Mouse (Mus musculus): ENCODE measurements around the gene Opn4. TPM values are rescaled to one million over a fixed set of nuclear protein-coding genes. Genes with fewer than 3 reads are reported as not detected.

The Opn4 gene
- total RNA-seq, 2 experiments from 2014 or later = not detected

DNA sequence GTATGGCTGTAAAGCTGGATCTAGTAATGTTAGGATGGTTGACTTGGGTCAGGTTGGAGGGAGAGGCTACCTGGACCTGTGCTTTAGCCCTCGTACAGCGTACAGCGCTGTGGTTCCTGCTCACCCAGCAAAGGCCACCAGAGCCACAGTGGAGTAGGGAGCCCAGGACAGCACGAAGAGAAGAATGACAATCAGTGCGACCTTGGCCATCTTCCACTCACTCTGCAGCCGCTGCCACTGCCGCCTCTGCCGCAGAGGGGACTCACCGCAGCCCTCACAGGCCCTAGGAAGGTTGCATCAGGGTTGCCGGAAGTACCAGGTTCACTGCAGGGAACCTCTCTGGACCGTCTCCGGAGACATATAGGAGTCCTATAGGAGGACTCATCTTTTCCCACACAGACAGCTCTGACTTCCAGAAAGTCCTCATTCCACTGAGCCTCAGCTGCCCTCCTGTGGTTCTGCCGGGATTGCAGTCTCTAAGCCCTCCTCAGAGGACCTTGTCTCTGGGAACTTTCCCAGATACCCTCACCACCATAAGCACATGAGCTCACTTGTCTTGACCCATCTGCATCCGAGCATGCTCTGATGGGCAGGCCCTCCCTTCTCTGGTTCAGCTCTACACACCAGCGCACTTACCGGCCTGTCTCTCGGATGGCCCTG lies 4.2 kb downstream of the Opn4 start:
- intact Hi-C loops (cut with DNase I) = no loop called here
- no peak for DNase-seq (ENCODE audit: low spot score in 2 of 2)

DNA sequence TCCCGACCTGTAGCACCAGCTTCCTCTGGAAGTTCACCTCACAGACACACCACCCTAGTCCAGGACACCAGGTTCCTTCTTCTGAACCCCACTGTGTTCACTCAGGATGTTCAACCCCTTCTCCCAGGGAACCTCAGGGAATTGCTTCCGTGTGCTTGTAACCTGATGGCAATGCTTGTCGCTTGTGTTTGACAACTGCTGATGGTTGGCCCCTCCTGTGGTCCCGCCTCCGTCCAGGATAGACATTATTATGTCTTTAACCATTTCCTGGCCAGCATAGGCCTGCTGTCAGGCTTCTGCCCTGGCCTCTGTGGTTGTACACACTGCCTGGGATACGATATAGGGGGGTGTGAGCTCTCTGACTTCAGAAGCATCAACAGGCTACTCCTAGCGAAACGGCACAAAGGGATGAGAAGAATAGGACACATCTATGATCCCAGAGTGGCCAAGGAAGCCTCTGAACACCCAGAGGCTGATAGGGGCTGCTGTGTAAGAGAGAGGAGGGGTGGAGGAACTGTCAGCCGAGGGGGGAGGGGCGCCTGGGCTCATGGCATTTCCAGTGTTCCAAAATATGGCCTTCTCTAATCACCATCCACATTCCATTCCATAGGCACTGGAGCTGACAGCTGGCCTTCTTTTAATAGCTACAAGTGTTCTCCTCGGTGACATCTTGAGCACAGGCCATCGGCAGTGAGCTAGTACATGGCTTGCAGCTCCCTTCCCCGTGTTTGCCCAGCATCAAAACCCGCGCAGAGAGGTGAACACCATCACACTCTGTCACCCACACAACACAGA lies 8.0 kb downstream of the Opn4 start:
- intact Hi-C loops (cut with DNase I) = no loop called here
- DNase-seq (ENCODE audit: low spot score in 2 of 2) = no peak

DNA sequence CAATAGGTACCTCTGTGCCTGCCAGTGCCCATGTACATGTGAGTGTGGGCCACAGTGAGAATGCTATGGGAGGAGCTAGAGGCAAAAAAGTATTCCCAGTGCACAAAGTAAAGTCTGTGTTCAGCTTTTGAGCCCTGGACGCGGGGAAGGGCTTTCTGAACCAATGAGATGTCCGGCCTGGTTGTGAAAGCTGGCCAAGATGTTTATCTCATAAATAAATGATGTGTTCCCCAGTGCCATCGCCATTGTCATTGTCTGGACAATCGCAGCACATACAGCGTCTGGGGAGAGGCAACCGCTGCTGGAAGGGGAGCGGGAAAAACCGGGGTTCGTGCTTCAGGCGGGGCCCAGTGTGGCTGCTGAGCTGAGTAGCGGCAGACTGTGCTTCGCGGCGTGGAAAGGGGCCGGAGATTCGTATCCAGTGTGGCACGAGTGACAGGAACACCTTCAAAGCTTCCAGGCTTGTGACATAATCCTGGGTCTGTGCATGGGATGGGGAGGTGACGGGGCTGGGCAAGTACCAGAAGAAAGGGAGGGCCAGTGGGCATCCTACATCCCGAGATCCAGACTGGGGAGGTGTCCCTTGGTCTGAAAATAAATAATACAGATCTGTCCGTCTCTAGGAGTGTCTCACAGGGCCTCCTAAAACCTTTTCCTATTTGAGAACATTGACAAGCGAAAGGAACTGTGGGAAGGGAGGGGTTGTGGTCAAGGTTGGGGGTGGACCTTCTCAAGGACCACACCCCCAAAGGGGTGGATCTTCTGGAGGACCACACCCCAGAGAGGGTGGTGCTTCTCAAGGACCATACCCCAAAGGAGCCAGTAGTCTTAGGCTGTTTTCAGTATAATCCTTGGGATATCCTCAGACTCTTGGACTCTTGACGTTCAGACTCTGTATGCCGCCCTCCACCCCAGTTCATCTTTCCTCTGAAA lies 8.9 kb downstream of the Opn4 start:
- intact Hi-C loops (cut with DNase I) = no loop called here
- DNase-seq (ENCODE audit: low spot score in 2 of 2) = peak in 1 of 2 experiments; percentile 8

DNA sequence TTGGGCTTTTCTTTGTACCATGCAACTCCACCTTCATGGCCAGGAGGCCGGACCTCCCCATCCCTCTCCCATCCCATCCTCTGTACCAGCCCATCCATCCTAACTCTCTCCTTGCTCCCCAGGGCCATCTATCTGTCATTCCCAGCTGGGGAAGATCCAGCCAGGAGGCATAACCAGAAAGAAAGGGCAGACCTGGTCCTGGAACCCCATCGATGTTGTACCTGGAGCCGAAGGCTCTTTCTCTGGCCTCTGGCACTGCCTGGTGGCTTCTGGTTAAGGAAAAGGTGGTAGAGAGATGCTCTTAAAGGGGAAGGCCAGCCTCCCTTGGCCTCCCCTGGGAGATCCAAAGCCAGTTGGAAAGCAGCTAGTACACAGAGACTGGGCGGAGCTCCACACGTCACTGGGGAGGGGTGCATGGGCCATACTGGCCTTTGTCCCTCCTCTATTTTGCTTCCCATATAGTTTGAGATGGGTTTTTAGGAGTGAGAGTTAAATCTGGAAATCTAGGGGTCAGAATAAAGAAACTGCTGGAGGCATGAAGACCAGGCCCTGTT lies 9.8 kb downstream of the Opn4 start:
- peak in 1 of 2 experiments; percentile 9 for DNase-seq (ENCODE audit: low spot score in 2 of 2)
- intact Hi-C loops (cut with DNase I) = no loop called here

DNA sequence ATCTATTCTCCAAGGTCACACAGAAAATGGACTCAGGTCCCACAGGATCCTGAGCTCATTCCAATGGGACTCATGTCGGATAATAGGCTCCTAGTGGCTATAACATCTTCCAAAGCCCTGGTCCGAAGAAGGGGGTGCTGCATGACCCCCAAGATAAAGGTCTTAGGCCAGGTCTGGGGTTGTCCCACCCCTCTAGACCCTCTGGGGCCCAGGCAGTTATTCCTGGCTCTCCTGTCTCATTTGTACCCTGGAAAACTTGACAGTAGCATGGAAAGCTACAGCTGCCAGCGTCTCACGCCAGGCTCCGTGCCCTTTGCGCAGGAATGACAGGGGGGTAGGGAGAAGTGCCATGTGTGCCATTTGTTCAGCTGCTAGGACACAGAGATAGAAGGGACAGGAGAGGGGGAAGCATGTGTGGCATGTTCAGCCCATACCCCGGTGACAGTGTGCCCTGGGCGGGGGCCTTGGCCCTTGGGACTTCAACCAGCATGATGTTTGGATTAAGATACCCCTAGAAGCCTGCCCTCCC lies 10.7 kb downstream of the Opn4 start:
- no peak for DNase-seq (ENCODE audit: low spot score in 2 of 2)
- intact Hi-C loops (cut with DNase I) = no loop called here

DNA sequence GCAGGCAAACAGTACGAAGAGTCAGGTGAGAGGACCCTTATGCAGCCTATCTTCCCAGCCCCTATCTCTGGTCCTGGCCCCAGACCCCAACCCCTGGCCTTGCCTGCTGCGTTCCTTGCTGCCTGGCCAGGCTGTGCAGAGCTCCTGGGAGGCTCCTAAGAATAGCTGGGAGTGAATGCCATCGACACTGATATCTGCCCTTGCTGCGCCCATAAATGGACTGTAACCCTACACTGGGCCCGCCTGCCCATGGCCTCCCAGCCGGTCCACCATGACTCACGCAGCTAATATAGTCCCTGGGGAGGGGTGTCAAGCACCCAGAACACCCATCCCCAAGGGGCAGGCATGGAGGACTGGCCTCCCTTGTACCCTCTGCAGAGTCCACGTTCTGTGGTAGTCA lies 11.4 kb downstream of the Opn4 start, which contains the start of gene Ldb3:
TSS of gene Ldb3 (minus strand) at position 185 of the 400 bp plus-strand sequence.
- DNase-seq (ENCODE audit: low spot score in 2 of 2) = no peak
- intact Hi-C loops (cut with DNase I) = no loop called here

DNA sequence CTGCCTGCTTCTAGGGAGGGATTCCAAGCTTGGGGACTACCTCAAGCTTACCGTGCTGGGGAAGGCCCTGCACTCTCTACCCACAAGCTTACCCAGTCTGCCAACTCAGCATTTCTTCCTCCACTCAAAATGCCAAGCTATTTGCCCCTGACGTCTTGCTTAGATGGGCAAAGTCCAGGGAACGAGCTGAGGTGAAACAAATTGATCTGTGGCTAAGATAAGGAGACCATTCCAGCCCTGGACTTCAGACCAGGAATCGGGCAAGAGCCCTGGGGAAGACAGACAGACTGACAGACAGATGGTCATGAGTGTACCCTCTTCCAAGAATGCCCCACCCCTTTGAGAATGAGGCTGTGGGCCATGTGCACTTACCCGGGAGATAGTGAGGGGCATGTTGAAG lies 11.9 kb downstream of the Opn4 start:
- no peak for DNase-seq (ENCODE audit: low spot score in 2 of 2)
- intact Hi-C loops (cut with DNase I) = no loop called here

DNA sequence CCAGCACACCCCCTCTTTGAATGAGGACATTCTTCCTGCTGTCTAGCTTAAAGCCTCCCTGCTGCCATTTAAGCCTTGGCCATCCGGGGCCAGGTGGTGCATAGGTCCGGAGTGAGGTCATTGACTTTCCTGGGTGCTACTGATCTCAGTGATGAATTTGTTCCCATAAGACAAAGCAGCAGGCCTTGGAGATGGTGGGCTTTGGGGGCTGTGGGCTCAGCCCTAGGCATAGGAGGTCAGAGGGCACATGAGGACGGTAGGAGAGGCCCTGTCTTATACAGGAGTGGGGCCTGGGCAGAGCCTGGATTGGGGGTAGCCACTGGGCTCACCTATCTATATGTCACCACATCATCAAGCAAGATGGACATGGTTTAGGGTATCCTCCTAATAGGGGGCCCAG lies 13.1 kb downstream of the Opn4 start:
- intact Hi-C loops (cut with DNase I) = no loop called here

DNA sequence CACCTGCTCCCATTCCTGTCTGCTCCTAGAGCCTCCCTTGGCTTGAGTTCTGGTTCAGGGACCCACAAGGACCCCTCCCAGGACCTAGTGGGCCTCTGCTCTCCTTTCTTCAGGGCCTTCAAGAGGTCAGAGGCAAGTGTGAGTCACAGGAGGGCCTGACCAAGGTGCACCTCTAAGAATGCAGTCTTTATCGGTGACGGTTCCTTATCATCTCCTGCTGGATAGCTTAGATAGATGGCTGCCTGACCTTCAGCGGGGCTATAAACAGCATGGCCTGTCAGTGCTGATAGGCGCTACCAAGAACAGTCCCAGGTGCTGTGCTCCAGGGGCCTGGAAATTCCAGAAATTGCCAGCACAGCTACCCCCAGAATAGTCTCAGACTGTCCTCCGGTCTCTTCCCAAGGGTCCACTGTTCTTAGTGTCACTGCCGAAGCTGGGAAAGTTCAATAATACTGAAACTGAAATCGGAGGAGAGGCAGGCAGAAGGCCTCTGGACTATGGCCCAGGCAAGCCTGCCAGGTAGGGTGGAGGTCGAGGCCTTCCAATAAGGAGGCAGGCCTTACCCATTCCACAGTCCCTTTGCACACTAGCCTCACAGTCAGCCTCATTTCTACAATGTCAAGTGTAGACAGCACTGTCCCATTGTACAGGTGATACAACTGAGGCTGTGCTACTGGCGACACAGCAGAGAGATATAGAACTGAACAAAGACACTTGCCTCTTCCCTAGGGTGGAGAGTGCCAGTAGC lies 14.4 kb downstream of the Opn4 start:
- DNase-seq (ENCODE audit: low spot score in 2 of 2) = no peak
- intact Hi-C loops (cut with DNase I) = no loop called here

More for the DNA sequence above, 13.1 kb downstream of the Opn4 start:
- DNase-seq (ENCODE audit: low spot score in 2 of 2) = no peak

DNA sequence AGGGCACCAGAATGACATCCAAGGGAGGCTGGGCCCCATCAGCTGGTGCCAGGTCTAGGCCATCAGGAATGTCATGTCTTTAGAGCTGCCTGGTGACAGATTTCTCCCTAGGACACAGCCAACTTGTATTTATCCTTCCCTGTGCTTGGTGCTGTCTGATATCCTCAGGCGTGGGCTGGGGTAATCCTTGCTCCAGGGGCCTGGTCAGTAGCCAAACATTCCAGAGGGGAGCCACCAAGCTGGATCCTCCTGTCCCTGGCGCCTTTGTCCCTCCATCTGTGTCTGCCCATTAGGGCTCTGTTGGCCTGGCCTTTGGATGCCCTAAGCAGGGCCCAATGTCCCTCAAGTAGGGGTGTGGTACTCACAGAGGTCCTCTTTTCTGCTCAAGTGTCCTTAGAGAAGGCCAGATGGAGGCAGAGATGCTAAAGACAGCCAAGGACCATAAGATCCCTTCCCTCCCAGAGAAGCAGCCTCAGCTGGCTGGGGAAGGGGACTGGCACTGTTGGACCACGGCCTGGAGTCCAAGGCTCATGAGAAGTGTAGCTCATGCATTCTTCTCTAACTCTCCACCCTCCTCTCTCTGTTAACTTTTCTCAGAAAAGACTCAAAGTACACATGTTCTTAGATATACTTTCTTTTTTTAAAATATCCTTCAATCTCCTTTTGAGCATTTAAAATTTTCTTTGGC lies 17.1 kb downstream of the Opn4 start:
- DNase-seq (ENCODE audit: low spot score in 2 of 2) = no peak
- intact Hi-C loops (cut with DNase I) = no loop called here

DNA sequence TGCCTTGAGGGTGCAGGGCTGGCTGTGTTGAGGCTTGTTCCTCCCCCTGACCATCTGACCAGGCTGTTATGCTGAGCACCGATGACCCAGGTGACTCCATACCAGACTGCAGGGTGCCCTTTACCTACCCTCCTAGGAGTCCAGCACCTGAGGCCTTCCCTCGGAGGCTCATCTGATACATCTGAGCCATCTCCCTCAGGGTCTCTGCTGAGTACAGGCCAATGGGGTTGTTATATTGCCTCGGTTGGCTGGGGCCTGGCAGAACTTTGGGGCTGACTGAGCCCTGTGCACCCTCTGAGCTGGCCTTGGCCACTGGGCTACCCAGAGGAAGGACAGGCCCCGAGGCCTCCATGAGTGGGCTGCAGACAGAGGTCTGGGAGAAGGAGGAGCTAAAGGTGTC lies 23.1 kb downstream of the Opn4 start:
- intact Hi-C loops (cut with DNase I) = loop anchor here (10.0 kb wide), 1 partner anchor 502 kb away; no protein-coding TSS in a partner anchor

DNA sequence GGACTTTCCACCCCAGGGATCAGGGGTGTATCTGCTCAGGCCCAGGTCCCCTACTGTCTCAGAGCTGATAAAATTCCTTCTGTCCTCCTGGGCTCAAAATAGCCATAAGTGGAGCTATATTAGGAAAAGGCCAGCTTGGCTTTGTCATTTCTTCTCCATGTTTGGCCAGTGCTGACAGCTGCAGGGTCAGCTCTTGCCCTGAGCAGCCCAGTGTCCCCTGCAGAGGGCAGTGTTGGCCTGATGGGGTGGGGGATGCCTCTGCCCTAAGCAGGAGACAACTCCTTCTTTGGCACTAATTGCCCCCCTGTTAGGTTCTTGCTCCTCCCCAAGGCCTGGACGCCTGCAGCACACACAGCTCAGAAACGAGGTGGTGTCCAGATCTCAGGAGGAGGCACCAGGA lies 25.9 kb downstream of the Opn4 start:
- peak in 1 of 2 experiments; percentile 5 for DNase-seq (ENCODE audit: low spot score in 2 of 2)
- intact Hi-C loops (cut with DNase I) = loop anchor here (5.0 to 10.0 kb wide), 2 partner anchors 302 to 499 kb away; no protein-coding TSS in a partner anchor

More for the DNA sequence above, 23.1 kb downstream of the Opn4 start:
- DNase-seq (ENCODE audit: low spot score in 2 of 2) = no peak

DNA sequence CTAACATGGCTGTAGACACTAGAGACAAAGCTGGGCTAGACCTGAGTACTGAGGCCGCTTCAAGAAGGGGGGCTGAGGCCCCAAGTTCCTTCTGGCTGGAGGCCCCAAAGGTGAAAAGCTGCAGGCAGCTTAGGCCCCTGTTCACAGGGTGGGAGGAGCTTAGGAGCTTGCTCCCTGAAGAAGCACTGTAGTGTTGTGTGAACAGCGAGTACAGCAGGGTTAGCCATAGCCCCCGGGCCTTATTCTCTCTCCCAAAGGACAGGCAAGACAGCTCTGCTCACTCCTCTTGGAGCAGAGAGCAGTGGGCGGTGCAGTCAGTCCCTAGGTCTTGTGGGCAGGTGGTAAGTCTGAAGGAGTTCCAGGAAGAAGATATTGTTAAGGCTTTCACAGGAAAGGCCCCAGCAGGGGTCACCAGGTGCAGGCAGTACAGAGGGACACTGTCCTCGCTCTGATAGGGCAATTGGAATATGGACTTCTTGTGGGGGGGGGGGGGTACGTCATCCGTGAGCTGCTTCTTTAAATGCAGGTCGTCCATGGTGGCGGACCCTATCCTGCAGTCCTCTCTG lies 26.5 kb downstream of the Opn4 start:
- intact Hi-C loops (cut with DNase I) = loop anchor here (5.0 to 10.0 kb wide), 2 partner anchors 301 to 499 kb away; no protein-coding TSS in a partner anchor
- no peak for DNase-seq (ENCODE audit: low spot score in 2 of 2)

DNA sequence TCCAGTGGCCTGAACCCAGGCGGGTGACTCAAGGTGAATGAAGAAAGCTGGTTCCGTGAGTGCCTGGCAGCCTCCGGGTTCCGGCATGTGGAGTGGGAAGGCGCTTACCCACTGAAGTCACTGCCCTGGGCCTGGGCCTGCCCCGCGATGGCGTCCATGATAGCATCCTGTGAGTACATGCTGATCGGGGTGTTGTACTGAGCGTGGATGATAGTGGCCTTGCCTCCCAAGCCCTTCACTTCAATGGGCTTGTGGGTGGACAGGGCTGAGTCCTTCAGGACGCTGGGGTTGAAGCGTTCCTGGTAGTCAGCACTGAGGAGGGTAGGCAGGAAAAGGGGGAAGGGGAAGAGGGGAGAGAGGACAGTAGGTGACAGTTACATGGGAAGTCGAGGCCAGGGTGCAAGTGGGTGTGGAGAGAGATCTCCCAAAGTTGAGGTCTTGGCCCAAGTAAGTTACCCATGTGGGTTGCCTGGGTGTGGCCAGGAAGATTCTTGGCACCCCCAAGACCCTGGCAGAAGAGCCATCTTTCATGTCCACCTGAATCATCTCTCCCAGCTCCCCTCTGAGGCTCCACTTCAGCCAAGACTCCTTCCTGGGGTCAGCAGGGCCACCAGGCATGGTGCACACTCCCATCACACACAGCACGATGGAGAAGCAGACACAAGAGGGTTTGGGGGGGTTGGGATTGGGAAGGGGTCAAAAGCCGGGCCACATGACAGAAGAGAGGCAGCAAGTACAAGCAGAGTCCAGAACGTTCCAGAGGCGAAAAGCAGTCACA lies 28.1 kb downstream of the Opn4 start:
- intact Hi-C loops (cut with DNase I) = loop anchor here (1.0 to 10.0 kb wide), 3 partner anchors 199 to 497 kb away; no protein-coding TSS in a partner anchor
- no peak for DNase-seq (ENCODE audit: low spot score in 2 of 2)

DNA sequence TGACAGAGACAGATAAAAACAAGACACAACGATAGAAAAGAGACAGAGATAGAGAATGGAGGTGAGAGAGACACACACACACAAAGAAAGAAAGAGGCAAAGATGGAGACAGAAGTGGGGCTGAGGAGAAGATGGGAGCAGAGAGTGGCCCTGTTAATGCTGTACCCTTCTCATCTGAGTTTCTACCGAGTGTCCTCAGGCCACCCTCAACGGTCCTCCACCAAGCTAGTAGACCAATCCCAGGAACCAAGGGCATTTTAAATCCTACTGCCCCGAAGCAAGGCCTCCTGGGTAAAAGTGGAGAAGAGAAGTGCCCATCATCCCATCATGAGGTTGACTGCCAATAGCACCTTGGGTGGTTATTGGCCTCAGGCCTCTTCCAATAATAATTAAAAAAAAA lies 29.0 kb downstream of the Opn4 start:
- no peak for DNase-seq (ENCODE audit: low spot score in 2 of 2)
- intact Hi-C loops (cut with DNase I) = loop anchor here (1.0 to 10.0 kb wide), 3 partner anchors 199 to 496 kb away; no protein-coding TSS in a partner anchor

DNA sequence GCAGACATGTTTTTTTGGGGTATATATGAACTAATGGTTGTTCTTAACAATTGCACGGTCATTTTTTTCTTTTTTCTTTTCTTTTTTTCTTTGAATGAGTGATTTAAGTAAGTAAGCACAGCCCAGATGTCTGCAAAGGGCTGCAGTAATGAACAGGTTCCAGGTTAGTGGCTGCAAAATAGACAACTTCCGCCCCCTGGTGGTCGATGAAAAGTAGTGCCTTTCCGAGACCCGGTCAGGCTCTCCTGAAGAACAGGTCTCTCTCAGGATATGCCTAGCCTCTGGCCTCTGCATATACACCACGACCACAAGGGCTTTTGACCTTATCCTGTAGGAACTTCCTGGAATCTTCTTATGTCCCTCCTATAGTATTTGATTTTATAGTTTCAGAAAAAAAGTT lies 29.6 kb downstream of the Opn4 start:
- intact Hi-C loops (cut with DNase I) = loop anchor here (5.0 to 10.0 kb wide), 2 partner anchors 298 to 495 kb away; no protein-coding TSS in a partner anchor
- peak; percentile 79 to 87 for DNase-seq (ENCODE audit: low spot score in 2 of 2)

Data from left cerebral cortex, postnatal 25 days (tissue).